Mouse (Mus musculus) urinary bladder, postnatal 10 days (tissue): ENCODE measurements at regions not wholly inside any gene's neighbourhood (a gene's known extent, or its start where the extent isn't known, plus 50 kb on each side); places are given as distances from the start of the nearest gene placed in this dataset.
A peak's percentile ranks its signal among the peaks of the same experiment; 100 is the strongest.

Experiments
- DNase-seq: peaks from one replicate; pipeline ENCODE4 v3.0.0; 2022; ENCODE audit warnings: low spot score

GRCm38 (mm10) chr1:88575917-88576669 is 66.2 kb upstream of the Glrp1 start:
- DNase-seq: no peak

DNA sequence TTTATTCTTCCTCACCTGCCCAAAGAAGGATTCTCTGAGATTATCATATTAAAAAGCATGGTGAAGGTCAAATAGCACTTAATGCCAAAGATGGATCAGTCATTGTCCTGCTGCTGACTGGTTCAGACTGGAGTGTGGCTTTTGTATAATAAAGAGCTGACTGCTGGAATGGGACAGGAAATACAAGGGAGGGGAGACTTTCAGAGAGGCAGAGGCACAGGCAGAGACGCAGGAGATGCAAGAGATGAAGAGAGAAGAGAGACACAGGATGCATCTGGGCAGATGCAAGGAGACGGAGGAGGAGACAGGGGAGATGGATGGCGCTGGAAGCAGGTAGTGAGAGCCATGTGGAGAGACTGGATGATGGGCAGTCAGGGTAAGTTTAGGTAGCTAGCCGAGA is 65.4 kb upstream of the Glrp1 start:
- no peak for DNase-seq

DNA sequence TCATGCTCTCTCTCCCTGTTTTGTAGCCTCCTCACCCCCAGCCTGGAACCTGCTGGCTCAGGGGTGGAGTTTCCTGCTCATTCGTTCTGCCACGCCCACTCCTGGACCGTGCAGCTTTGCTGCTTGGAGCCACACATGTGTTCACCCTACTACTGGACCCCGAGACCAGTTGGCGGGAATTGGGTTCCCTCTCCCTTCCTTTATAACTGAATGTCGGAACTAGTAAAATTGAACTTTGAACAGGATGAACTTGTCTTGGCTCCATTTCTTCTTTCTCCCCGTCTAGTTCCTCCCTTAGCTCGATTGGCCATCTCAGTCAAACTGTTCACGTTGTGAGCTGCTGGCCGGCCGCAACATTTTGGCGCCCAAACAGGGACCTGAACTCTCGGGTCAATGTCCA is 62.3 kb upstream of the Glrp1 start:
- DNase-seq: no peak

DNA sequence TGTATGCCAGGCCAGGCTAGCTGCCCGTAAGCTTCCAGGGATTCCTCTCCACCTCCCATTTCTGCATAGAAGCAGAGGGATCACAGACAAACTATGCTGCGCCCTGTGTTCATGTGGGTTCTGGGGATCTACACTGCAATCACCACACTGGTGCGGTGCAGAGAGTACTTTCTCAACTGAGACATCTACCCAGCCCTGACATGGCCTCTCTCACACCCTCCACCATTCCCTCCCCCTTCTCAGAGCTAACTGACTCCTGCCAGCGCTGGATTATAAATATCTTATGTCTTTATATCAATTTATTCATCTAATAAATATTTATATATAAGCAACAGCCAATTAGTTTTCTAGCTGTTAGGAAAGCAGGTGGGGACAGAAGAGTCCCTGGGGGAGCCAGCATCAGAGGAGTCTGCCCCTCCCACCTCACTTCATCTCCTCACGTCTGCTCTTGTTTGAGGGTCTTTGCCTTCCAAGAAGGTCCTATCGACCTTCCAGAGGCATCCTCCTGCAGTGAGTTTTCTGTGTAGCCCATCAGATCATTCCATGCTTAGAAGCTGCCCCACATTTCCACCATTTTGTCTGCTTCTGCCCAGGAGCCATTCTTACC is 58.7 kb upstream of the Glrp1 start:
- no peak for DNase-seq

DNA sequence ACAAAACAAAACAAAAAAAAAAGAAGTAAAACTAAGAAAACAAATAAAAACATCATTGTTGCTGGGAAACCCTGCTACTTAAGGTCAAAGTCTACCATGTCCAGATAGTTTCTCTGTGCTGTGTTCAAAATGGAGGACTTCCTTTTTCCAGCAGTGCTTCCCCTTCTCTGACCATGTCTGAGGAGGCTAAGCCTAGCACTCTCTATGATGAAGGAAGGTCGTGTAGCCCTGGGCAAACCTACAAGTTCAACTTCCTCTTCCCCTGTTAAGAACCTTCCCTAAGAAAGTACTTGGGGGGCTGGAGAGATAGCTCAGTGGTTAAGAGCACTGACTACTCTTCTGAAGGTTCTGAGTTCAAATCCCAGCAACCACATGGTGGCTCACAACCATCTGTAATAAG is 57.3 kb upstream of the Glrp1 start:
- no peak for DNase-seq

DNA sequence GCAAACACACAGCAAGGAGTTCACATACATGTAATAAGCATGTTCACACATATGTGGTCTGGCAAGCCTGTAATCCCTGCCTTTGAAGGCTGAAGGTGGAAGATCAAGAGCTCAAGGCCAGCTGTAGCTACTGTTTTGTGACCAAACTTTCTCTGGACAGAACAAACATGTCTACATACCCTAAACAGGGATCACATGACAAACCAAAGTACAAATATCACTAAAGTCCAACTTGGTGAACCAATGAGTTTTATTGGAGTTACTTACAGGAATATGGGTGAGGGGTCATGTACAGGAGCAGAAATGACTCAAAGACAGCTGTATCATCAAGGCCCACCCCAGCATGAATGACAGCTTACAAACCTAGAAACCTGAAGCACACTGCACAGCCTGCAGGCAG is 56.6 kb upstream of the Glrp1 start:
- no peak for DNase-seq

- no peak for DNase-seq
Measured at GRCm38 (mm10) chr1:88564825-88565224, 55.0 kb upstream of the Glrp1 start.

GRCm38 (mm10) chr1:88562361-88562760 is 52.5 kb upstream of the Glrp1 start:
- peak; percentile 48 for DNase-seq

DNA sequence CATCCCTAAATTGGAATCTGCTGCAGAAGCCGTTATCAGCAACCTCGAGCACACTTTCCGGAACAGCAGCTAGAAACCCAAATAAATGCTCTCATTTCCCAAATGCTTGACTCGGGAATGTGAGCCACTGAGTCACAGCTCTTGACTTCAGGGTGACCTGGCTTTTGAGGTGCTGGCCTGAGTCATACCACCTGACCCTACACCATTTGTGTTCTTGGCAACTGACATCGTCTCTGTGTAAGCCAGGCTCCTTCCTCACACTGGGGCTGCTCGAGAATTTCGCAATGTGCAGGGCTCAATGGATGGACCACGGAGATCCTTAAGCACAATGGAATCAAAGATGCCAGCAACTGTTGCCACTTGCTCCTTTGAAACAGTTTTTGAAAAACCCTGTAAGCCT is 50.9 kb upstream of the Glrp1 start:
- DNase-seq: no peak
